Mouse (Mus musculus) thymus, adult 2 months (tissue): ENCODE data around the gene Zic5.

Experiments
- CTCF ChIP-seq: fragments of 200-500 bp; IDR thresholded peaks from 2 replicates; pipeline ENCODE4 v1.5.1; 2012; ENCODE audit warnings: mild to moderate bottlenecking, control low read depth, low read length, moderate library complexity, borderline replicate concordance; ENCODE audit not compliant: control insufficient read depth, poor library complexity, insufficient read depth; ENCODE audit errors: extremely low read depth
- POLR2A ChIP-seq: fragments of 200-500 bp; IDR thresholded peaks from 2 replicates; pipeline ENCODE4 v1.6.1; 2012; ENCODE audit warnings: mild to moderate bottlenecking, low read length, control low read depth, moderate library complexity; ENCODE audit not compliant: control insufficient read depth, poor library complexity, insufficient read depth; ENCODE audit errors: extremely low read depth

- TF ChIP-seq CTCF (no peak), POLR2A (no peak)
Observed at GRCm38 (mm10) chr14:122474891-122475556, 9.5 kb upstream of the Zic5 start, which contains the start of gene Zic2.
